Mouse (Mus musculus) erythroid progenitor cell, adult 5-6 weeks (primary cell): Measurements from ENCODE around the gene E130114P18Rik. TPM values are rescaled to one million over a fixed set of nuclear protein-coding genes. Genes with fewer than 3 reads are reported as not detected.

Experiments
- ATAC-seq: replicated peaks from 2 replicates; pipeline ENCODE4 v1.8.0; 2016; ENCODE audit warnings: moderate number of reproducible peaks, mild to moderate bottlenecking, moderate TSS enrichment, inconsistent platforms; ENCODE audit not compliant: poor library complexity, low FRiP score, severe bottlenecking
- total RNA-seq, 2 experiments: library from RNA; stranded (forward) in 1 of 2; stranded (reverse) in 1 of 2; fragments of 150-400 nt in 1 of 2; fragments of 186-747, 209-891 nt in 1 of 2; gene quantifications; 2 replicates each; pipeline versions ENCODE4 v1.2.3 to v1.2.4; 2015 to 2017; ENCODE audit warnings: low replicate concordance in 2 of 2

Gene E130114P18Rik
- not detected in 2 replicates for total RNA-seq (2015; ENCODE audit: low replicate concordance)
- total RNA-seq (2017; ENCODE audit: low replicate concordance) = not detected in 2 replicates

DNA sequence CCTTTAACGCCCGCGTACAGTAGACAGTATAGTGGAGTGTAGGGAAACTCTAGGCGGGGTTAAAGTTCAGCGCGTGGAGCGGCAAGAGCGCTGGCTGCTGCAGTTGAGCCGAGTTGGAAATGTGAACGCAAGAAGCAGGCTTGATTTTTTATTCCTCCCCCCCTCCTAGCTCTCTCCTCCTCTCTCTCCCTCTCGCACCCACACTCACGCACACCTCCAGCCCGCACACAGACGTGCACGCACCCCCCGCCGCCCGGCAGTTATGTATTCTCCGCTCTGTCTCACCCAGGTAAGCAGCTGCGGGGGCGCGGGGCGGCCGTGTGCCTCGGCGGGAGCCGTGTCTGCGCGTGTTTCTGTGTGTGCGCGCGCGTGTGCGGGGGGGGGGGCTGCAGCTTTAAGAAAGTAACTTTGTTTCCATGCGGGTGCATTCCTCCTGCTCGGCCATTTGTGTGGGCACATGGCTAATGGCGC, at the start of gene E130114P18Rik:
Gene E130114P18Rik (minus strand): TSS at position 373 of the 471 bp plus-strand sequence.
- ATAC-seq = peak; percentile 62

DNA sequence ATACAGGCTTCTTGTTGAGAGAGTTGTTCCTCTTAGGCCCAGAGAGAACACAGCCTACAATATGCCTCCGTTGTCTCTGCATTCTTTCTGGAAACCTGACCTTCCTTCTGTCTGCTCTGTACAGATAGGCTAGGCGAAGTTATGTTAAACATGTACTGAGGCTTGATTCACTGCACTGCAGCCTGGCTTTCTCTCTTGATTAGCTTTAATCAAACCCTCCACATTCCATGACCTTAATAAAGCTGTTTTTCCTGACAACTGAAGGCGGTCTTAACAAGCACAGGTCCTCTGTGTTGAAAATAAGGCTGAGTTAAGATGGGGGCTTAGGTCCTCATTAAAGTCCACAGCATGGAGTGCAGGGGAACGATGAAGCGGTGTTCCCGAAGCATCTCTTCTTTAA, 49.2 kb upstream of the E130114P18Rik start:
- no peak for ATAC-seq

DNA sequence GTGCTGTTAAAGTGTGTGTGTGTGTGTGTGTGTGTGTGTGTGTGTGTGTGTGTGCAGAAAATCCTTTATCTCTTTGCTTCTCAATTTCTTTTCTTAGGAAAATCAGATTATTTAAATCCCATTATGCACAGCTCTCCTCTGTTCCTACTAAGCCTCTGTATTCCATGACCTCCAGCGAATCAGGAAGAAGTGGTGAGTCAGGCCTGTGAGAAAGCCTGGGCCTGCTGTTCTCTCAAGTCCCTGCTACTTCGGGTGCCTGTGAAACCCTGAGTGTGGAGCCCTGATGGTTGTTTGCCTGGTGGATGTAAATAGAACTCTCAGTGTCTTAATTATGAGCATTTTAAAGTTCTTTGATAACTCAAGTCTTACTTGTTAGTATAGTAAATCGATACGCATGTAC, 48.0 kb upstream of the E130114P18Rik start:
- no peak for ATAC-seq

DNA sequence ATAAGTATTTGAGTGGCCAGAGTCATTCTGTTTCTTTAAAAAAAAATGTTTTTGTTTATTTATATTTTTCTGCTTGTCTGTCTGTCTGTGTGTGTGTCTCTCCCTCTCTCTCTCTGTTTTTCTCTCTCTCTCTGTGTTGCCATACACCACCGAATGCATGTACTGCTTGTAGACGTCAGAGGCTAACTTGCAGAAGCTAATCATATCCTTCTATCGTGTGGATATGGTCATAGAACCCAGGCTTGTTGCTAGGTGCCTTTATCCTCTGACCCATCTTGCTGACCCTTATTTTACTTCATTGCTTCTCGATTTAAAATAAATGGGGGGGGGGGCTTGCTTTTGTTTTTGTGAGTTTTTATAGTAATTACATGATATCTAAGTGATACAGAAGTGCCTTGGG, 47.6 kb upstream of the E130114P18Rik start:
- no peak for ATAC-seq

DNA sequence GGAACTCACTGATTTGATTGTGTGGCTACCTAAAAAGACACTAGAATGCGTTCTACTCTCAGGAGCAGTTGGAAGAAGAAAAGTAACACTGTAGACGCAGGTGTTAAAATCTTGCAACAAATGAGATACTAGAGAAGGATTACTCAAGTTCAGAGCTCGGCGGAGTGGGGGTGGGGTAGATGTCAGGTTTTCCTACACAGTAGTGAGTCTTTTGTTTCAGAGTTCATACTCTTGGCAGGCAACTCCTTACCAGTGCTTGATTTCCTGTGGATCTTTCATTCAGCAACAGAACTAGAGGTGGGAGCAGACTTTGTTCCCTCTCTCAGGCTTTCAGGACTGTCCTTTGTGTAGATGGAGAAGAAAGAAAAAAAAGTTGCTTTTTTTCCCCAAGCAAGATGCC, 46.6 kb upstream of the E130114P18Rik start:
- ATAC-seq = no peak

DNA sequence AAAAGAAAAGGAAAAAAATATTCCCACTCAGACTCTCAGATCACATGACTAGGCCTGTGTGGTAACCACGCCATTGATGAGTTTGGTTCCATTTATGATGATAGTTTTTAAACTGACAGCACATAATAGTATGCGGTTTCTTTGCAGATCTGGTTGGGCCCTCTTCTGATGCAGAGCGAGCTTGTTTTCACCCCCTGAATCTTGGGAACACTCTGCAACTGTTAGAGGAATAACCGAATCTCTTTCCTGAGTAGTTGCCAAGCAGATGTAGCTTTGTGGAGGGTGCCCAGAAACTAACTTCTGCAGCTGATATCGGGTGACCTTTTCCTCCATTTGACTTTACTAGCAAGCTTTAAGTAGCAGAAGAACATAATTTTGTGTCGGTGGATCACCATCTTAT, 45.6 kb upstream of the E130114P18Rik start:
- ATAC-seq = no peak

DNA sequence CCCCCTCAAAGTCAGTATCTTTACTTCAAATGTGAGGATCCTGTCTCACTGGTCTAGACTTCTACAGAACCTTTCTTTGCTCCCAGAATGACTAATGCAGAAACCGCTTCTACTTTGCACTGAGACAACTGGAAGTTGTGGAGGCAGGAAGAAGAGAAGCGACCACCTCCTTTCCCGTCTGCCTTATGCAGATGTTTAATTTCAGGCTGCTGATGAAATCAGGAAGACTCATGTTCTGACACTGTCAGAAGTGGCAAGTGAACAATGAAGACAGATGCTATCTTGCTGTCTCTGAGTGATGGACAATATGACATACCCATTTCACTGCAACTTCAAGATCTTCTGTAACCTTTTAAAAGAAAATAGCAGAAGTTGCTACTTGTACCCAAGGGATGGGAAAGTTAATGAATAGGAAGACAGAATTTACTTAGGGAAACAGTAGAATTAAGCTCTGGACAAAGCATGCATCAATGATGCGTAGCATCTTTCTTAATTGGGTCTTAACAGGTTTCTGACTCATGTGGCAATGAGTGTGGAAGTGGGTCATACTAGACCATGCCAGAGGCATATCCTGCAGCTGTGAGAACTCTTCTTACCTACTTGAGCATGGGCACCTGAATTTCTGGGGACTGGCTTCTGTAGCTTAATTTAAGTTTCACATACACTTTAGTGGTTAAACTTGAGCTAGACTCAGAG, 43.8 kb upstream of the E130114P18Rik start:
- ATAC-seq = no peak

DNA sequence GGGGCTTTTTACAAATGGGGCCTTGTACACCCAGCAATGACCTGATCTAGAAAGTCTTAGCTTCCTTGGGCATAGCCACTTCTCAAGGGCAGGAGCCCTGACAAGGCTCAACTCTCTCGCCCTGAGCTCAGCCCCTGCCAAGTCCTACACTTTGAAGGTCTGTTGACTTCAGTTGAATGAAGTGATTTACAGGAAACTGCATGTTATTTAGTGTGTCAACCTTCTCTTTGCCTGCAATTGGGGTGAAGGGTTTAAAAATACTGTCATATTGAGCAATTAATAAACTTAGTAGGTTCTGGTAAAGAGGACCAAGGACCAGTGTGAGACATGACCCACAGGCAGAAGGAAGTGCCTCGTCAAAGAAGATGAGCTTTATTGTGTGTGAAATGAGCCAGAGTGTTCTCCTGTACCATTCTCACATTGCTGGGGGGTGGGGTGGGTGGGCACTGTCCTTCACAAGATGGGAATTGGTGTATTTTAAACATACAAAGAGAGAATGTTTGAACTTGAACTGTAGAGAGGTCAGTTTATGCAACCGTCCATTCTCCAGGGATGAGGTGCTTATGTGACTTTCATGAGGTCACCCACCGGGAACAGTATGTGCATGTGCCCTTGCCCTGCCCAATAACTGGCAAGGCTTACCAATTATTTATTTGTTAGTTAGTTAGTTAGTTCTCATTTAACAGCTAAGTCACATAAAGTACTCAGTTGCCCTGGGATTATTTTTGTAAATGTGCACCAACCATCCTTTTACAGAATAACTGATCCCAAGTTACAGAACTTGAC, 42.8 kb upstream of the E130114P18Rik start:
- ATAC-seq = no peak

DNA sequence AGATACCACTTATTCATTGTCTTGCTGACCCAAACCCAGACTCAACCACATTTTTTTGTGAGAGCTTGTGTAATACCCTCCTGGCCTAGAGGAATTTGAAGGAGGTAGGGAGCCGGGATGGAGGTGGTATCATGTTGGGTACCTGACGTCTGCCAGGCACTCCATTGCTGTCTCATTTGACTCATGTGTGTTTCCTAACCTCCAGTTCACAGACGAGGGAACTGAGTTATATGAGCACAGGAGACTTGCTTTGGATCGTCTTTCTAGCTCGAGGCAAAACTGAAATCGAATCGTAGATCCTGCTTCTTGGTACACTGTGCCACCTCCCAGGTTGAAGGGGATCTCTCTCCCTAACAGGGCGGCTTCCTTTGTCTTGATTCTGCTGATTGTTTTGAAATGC, 41.2 kb upstream of the E130114P18Rik start:
- ATAC-seq = no peak

DNA sequence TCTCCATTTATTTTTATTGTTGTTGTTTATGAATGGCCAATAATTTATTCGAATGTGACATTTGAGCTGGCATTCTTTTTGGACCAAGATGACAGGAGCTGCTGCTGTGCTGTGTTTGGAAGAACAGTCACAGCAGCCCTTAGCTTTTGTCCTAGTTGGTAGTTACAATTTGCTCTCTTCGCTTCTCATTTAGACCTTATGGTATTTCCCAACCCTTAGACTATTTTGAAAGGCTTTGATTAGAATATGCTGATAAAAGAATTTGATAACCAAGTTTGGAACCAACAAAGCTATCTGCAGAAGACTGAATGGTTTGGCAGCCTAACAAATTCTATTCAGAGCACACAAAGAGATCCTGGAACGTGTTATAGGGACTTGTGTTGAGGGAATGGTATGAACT, 40.6 kb upstream of the E130114P18Rik start:
- no peak for ATAC-seq

DNA sequence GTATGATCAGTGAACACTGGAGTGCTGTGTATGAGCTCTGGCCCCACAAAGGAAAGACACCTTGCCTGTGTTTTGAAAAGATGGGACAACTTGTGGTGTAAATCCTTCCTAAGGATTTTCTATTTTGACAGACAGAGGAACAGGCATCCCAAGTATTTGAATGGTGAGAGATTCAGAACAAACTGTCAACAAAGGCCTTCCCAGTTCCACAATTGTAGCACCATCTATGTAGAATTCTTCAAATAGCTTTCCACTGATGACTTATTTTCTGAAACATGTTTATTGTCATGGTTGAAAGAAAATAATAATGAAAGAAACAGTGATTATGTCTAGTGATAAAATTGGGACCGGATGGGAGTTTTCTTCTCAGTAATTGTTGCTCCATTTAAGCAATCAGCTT, 39.9 kb upstream of the E130114P18Rik start:
- no peak for ATAC-seq

DNA sequence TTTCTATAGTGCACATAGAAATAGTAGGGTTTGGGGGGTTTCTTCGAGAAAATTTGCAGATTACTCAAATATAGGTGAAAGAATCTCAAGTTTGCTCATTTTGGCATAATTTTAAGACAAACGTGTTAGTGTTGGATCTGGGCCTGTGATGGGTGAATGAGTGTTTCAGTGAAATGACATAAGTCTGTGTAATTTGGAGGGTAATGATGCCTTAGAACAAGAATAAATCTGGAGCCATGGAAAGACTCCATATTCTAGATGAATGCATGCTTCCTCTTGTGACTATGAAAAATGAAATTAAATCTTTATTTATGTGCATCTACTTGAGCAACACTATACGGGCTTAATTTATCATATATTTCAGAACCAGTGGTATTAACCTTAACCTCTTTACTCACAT, 38.9 kb upstream of the E130114P18Rik start:
- no peak for ATAC-seq

DNA sequence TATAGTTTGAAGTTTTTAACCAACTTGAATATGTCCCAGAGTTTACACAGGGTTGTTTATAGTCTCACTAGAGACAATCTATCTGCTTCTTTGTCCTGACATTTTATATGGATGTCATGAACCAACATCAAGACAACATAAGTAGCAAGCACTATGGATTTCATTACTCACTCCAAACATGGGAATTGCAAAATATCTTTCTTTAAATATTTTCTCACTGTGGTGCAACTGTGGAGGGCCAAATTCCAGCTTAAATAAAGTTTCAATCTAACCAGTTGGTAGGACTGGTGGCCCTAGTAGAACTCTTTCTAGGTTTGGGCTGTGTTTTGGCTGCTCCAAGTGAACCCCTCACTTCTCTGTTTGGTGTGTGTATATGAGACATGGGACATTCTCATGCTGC, 38.1 kb upstream of the E130114P18Rik start:
- ATAC-seq = no peak

DNA sequence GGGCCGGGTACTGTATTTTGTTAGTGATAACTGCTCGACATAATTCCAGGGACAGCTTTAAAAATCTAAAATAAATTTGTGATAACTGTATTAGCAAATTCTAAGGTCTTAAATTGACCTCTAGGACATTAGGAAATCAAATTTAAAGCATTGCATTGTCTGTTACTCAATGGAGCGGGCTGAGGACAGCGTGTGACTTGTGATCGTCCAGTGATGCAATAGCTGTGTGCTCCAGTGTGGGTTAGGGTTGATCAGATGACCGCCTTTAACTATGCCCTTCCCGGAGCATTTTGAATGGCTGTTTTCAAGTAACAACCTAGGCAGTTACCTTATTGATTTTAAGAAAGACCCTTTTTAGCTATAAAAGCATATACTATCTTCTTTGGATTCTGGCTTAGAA, 36.6 kb upstream of the E130114P18Rik start:
- no peak for ATAC-seq

DNA sequence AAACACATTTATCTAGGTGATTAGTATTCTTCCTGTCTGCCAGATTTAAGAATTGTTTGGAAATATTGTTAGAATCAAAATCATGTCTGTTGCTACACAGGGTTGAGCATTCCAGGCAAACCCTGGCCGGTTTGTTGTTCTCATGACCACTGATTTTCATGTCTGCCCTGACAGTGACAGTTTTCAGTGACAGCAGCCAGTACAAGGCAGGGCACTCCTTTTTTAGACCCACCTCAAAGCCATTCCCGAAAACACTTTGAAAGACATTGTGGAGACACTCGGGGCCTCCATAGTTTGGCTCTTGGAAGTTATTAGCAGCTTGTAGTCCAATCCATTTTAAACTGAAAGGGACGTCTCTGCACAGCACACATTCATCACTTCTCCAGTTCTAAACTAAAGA, 36.1 kb upstream of the E130114P18Rik start:
- no peak for ATAC-seq

DNA sequence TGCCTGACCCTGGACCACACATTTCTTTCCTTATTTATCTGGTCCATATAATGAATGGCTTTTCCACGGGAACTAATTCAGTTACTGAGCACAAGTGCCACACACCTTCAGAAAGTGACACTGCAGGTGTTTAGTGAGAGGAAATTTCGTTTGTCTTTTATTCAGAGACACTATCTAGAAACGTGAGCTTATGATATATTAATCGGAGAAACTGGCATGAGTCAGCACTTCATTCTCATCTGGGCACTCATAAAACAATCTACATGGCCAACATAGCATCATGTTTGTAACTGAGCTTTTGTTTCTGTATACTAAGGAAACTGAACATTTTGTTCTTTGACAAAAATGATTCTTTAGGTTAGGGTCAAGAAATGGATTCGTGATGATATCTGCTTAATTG, 35.2 kb upstream of the E130114P18Rik start:
- ATAC-seq = no peak

DNA sequence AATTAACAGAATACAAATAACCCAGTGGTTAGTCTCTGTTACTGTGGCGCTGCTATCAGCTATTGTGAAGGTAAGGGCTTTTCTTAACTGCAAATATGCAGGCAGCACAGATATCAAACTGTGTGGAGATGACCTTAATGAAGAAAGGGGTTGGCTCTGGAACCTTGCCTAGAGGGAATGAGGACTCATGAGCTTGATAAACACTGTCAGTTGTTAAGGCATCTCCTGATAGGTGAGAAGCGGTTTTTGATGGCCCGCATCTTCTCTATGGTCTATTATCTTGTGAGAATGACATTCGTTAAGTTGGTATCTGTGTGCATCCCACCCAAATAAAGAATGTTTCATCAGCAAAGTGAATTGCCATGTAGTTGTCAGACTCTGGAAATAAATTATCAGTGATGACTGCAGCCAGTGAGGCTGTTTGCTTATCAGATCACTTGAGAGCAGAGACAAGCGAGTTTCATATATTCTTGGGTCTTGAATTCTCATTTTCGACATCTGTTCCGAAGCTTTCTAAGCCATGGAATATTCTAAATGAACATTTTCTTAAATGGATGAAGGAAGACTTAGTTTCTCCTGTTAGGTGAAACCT, 32.6 kb upstream of the E130114P18Rik start:
- ATAC-seq = peak; percentile 63

DNA sequence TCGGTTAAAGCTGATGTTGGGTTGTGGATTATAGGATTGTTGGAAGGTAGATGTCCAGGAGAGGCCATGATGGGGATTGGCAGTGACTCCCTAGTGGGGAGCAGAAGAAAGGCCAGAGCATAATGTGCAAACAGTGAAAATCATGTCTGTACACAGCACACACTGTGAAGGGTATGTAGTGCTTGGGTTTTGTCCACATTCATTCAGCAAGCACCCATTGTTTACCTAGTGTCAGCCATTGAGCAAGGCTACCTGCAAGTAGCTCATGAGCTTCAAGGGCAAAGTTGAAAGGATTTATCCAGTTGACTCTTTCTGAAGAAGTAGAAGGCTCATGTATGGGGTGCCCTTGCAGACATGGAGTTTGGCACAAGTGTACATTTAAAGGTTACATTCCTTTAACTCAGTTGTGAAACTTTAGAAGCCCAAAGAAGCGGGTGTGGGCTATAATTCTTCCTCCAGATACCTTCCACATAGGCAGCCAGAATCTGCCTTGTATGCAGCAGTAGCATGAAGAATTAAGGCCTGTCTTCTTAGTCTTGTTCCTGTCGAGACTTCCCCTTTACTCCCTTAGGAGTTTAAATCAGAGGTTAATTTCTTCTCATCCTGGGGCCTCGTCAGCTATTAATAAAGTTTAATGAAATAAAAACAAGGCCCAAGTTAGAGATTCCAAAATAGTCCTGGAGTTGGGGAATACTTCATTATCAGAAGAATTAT, 31.9 kb upstream of the E130114P18Rik start:
- no peak for ATAC-seq

DNA sequence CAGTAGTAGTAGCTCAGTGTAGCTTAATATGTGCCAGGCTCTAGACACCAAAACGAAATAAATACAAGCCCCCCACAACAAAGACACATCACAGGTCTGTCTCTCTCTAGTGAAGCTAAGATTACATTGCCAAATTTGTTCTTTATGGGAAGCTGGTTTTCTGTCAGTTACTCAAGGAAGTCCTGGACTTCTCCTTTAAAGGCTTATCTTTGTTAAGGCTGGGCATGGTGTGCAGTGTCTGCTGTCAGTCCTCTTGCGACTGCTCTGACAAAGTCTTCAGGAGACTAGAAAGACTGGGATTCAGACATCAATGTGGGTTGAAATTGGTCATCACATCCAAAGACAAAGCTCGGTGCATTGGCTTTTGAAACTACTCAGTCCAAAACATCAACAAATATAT, 31.0 kb upstream of the E130114P18Rik start:
- ATAC-seq = no peak

DNA sequence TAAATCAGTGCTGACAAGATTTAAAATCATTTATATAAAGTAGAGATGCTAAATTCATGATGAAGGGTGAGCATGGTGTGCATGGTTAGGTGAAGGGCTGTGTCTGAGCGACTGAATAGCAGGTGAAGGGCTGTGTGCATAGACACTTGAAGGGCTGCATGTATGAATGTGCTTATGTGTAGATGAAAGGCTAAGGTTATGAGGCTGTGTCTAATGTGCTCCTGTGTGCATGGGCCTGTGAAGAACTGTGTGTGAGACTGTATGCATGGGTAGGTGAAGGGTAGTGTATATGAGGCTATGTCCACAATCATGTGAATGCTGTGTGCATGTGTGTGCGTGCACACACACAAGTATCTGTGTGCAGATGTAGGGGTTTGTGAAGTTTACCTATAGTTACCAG, 29.0 kb upstream of the E130114P18Rik start:
- no peak for ATAC-seq
